Mouse (Mus musculus) E14TG2a.4 (cell line): ENCODE data around the gene Mylk.

ENCODE experiments used
- H3K27me3 ChIP-seq: 2 replicates; pipeline ENCODE4 v1.6.1; 2014; ENCODE audit warnings: low read length, control low read depth; ENCODE audit not compliant: insufficient read depth
- H3K36me3 ChIP-seq: 2 replicates; pipeline ENCODE4 v1.6.1; 2014; ENCODE audit warnings: low read length, control low read depth; ENCODE audit not compliant: insufficient read depth
- H3K4me1 ChIP-seq: replicated peaks from 2 replicates; pipeline ENCODE4 v1.6.1; 2014; ENCODE audit warnings: low read depth, low read length, control low read depth
- H3K4me3 ChIP-seq: replicated peaks from 2 replicates; pipeline ENCODE4 v1.5.1; 2014; ENCODE audit warnings: mild to moderate bottlenecking, low read length
- H3K9me3 ChIP-seq: 2 replicates; pipeline ENCODE4 v1.6.1; 2014; ENCODE audit warnings: low read length, control low read depth
- CTCF ChIP-seq: conservative IDR thresholded peaks from 2 replicates; pipeline ENCODE4 v1.5.1; 2014; ENCODE audit warnings: low read length
- NANOG ChIP-seq: IDR thresholded peaks from 2 replicates; pipeline ENCODE4 v1.6.1; 2014; ENCODE audit warnings: borderline replicate concordance, low read length, mixed read lengths
- POU5F1 ChIP-seq: IDR thresholded peaks from 2 replicates; pipeline ENCODE4 v1.6.1; 2014; ENCODE audit warnings: low read length, borderline replicate concordance

Mylk gene

DNA sequence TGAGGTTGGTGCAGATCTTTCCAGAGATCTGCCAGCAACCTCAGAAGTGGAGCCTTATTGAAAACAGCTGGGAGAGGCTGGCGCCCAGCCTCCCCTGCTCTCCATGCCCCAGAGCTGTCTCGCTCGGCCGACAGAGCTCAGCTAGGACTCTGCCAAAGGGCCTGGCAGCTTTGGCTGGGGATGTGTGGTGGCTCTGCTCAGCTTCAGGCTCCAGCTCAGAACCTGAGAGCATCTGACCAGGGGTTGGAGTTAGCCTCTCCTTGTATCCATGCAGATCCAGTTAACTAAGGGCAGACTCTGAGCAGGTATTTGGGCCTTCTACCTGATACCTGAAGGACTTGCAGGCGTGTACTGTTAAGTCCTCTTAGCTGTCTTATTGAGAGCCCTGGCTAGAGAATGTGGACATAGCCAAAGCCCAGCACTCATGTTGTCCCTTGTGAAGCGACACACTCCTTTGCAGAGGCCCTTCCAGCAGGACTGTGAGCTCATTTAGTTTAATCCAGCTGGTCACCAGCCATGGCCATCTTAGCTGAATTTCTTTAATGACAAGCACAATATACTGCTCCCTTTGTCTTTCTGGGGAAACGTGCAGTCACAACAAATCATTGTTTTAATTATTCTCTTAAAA is 94.8 kb downstream of the Mylk start:
- no peaks in the 10 kb centered on the region for H3K36me3 ChIP-seq
- H3K9me3 ChIP-seq = peaks cover 2% of the 10 kb centered on the region; the same call in 1 of the 2 replicates
- H3K4me3 ChIP-seq = no peak overlapping the region
- no peak for TF ChIP-seq CTCF
- TF ChIP-seq NANOG = no peak
- no peak for TF ChIP-seq POU5F1
- no peaks in the 10 kb centered on the region for H3K4me1 ChIP-seq
- 0 out of 2 replicates have a peak, but pooled peaks cover 2% of the 10 kb centered on the region for H3K27me3 ChIP-seq

DNA sequence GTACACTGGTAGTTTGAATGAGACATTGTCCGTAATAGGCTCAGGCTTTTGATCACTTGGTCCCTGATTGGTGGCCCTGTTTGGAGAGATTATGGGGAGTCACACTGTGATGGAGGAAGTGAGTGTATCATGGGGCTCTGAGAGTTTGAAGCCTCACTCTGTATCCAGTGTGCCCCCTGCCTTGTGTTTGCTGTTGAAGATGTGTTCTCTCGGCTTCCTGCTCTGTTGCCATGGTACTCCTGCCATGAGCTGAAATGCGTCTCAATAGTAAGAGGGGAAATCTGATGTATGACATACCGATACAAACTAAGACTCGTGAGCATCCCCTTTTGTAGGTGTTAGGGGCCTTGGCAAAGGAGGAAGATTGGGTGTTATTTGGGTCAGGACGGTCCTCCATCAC is 99.8 kb downstream of the Mylk start:
- H3K9me3 ChIP-seq = peaks cover 11% of the 10 kb centered on the region
- H3K4me1 ChIP-seq = no peaks in the 10 kb centered on the region
- peaks cover 3% of the 10 kb centered on the region; the same call in 1 of the 2 replicates for H3K27me3 ChIP-seq
- TF ChIP-seq NANOG (no peak), CTCF (no peak), POU5F1 (no peak)
- H3K4me3 ChIP-seq = no peak overlapping the region
- no peaks in the 10 kb centered on the region for H3K36me3 ChIP-seq

DNA sequence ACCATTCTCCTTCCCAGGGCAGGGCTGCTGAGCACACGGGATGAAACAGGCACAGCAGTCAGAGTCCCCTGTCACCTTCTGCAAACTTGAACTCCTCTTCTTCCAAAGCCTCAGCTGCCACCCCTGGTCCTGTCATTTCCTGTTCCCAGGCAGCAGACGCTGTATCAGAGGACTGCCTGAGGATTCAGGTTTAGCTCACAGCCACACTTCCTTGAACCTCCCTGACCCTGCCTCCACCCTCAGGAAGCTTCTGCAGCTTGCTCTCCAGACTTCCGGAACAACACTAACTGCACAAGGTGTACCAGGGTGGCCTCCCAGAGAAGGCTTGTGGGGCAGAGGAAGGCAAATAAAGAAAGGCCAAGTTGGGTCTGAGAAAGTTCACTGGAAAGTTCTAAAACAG is 102.6 kb downstream of the Mylk start:
- peaks cover 3% of the 10 kb centered on the region; the same call in 1 of the 2 replicates for H3K27me3 ChIP-seq
- TF ChIP-seq CTCF (no peak), NANOG (no peak), POU5F1 (no peak)

DNA sequence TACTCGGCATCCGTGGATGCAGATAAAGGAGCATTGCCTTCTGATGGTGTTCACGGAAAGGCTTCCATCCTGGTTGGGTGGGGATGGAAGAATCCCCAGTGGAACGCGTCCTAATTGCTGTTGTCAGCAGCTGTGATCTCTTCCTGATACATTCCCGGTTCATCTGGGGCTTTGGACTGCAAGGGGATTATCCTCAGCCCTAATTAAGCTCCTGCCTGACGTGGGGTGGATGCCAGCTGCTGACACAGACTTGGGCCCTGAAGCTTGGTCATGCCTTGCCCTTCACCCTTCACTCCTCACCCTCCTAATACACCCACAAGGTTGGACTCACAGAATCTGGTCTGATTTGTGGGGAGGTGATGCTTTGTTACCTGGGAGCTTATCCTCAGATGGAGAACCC is 109.1 kb downstream of the Mylk start:
- Histone ChIP-seq H3K36me3 (no peaks in the 10 kb centered on the region), H3K4me1 (no peaks in the 10 kb centered on the region), H3K9me3 (peaks cover 11% of the 10 kb centered on the region), H3K27me3 (no peaks in the 10 kb centered on the region), H3K4me3 (no peak overlapping the region)
- TF ChIP-seq POU5F1 (no peak), CTCF (no peak), NANOG (no peak)

More for the DNA sequence above, 102.6 kb downstream of the Mylk start:
- no peak overlapping the region for H3K4me3 ChIP-seq
- no peaks in the 10 kb centered on the region for H3K36me3 ChIP-seq
- peaks cover 12% of the 10 kb centered on the region for H3K9me3 ChIP-seq
- H3K4me1 ChIP-seq = no peaks in the 10 kb centered on the region

DNA sequence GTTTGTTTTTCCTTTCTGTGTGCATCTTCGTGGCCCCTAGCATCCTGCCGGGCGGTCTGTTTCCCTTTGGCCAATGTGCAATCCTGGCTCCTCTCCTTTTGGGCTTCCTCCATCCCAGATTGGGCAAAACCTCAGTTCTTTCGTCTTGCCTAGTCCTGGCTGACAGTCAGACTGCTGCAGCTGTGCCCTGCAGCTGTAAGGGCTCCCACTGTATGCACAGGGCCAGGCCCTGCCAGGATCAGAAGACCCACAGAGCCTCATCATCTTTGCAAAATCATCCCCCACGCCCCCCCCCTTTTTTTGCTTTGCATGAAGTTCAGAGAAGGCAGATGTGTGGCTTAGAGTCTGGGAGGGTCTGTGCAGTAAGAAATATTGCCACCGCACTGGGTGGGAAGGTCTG is 110.1 kb downstream of the Mylk start:
- Histone ChIP-seq H3K36me3 (no peaks in the 10 kb centered on the region), H3K4me3 (no peak overlapping the region)
- TF ChIP-seq NANOG = no peak
- TF ChIP-seq CTCF = no peak
- no peak for TF ChIP-seq POU5F1

DNA sequence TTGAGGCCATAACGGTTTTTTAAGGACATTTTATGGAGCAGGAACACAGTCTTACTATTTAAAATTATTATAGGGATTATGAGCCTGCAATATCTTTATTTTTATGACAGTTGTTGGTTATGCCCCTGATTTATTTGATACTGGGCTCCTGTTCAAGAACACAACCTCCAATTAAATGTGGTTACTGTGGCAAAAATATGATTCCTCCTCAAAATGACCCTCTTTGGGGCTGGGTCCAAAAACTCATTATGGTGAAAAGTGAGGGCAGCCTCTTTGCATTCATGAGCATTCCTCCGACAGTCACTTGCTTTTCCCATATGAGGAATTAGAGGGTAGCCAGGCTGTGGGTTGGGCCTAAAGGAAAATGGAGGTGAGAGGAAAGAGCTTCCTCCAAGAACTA is 110.7 kb downstream of the Mylk start:
- Histone ChIP-seq H3K4me3 (no peak overlapping the region), H3K9me3 (no peaks in the 10 kb centered on the region), H3K27me3 (no peaks in the 10 kb centered on the region; the same call in 1 of the 2 replicates), H3K4me1 (no peaks in the 10 kb centered on the region), H3K36me3 (no peaks in the 10 kb centered on the region)
- TF ChIP-seq NANOG = no peak
- no peak for TF ChIP-seq POU5F1
- no peak for TF ChIP-seq CTCF

More for the DNA sequence above, 110.1 kb downstream of the Mylk start:
- no peaks in the 10 kb centered on the region for H3K27me3 ChIP-seq
- H3K4me1 ChIP-seq = no peaks in the 10 kb centered on the region
- H3K9me3 ChIP-seq = no peaks in the 10 kb centered on the region

DNA sequence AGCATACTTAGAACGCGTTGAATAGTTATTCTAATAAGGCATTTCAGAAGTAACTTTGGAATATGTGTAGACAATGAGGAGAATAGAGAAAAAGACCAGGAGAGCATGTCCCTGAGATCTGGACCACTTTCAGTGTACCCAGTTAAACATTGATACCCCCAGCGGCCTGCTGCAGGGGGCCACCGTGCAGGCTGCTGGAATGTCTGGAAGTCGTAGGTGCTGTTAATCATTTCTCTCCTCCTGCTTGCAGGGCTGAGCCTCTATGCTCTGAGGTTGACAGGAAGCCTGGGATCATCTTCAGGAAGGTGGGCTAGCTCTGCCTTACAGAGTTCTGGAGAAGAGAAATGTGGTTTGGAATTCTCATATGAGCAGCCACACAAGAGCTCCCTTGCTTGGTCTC is 112.6 kb downstream of the Mylk start:
- Histone ChIP-seq H3K4me3 (no peak overlapping the region), H3K4me1 (no peaks in the 10 kb centered on the region), H3K36me3 (no peaks in the 10 kb centered on the region), H3K9me3 (no peaks in the 10 kb centered on the region), H3K27me3 (no peaks in the 10 kb centered on the region; the same call in 1 of the 2 replicates)
- TF ChIP-seq NANOG (no peak), POU5F1 (no peak), CTCF (no peak)

DNA sequence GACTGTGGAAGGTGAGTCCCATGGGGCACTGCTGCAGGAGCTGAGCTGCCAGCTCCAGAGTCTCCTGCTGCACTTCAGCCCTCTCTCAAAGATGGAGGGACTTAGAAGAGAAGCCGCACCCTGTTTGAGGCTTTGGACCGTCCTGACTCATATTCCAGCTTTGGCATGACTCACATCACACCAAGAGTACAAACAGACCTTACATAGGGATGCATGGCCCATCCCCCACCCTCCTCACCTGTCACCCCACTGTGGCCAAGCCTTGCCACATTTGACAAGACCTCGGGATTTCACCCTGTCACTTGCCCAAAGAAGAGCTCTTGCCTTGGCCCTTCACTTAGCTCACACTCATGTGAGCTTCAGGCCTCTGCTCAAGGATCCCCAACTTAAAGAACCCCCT is 115.8 kb downstream of the Mylk start:
- Histone ChIP-seq H3K27me3 (peaks cover 2% of the 10 kb centered on the region; the same call in 1 of the 2 replicates), H3K36me3 (no peaks in the 10 kb centered on the region), H3K4me3 (no peak overlapping the region), H3K9me3 (no peaks in the 10 kb centered on the region), H3K4me1 (no peaks in the 10 kb centered on the region)
- no peak for TF ChIP-seq NANOG
